Comparison of ENCODE assay signal across 26 mouse cellular contexts in the genomic region with DNA sequence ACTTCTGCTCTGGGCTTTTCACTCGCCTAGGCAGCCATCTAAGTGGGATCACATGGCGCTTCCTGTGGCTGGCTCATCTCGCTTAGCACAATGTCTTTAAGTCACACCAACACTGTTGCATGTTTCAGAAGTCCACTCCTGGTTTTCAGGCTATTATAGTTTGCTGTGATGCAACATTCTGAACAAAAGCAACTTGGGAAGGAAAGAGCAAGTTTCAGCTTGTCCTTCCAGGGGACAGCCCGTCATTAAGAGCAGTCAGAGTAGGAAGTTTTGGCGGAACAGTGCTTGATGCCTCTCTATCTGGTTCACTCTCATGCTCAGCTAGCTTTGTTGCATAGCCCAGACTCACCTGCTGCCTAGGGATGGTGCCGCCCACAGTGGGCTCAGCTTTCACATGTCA. TPM values are rescaled to one million over a fixed set of nuclear protein-coding genes. Genes with fewer than 3 reads are reported as not detected.
DNase-seq lines count a peak whose midpoint lies in the region; ATAC-seq lines count a peak whose summit lies in the region.
"Had no signal": no experiment of that assay in that cellular context is flagged by ENCODE, and none has a peak within 500 bp of the region (broad histone marks: within the 10 kb centered on the region; RNA-seq: fewer than 3 reads in every experiment).

No protein-coding gene starts in this region.

- H3K4me3 ChIP-seq in hindbrain, embryonic 15.5 days: no peak overlapping the region
- no peak overlapping the region for H3K4me3 ChIP-seq in hindbrain, embryonic 11.5 days (ENCODE audit: low read depth, low read length)
- no peak overlapping the region for H3K4me3 ChIP-seq in neural tube, embryonic 13.5 days
- H3K4me3 ChIP-seq in kidney, embryonic 16.5 days (ENCODE audit: low read length): no peak overlapping the region
- H3K4me3 ChIP-seq: embryonic facial prominence, embryonic 10.5 days; embryonic facial prominence, embryonic 12.5 days; forebrain, embryonic 13.5 days; forebrain, embryonic 15.5 days had no signal

- peak overlapping the region; percentile 69; the same call in 1 of the 2 replicates for H3K27ac ChIP-seq in hindbrain, embryonic 15.5 days (replicated peaks)
- no peak overlapping the region for H3K27ac ChIP-seq in hindbrain, embryonic 11.5 days (ENCODE audit: low read depth, low read length)
- peak overlapping the region; percentile 86; the same call in 1 of the 2 replicates for H3K27ac ChIP-seq in neural tube, embryonic 13.5 days (replicated peaks)
- no peak overlapping the region for H3K27ac ChIP-seq in kidney, embryonic 16.5 days (ENCODE audit: low read length)
- H3K27ac ChIP-seq: embryonic facial prominence, embryonic 12.5 days; forebrain, embryonic 13.5 days had no signal

- H3K9me3 ChIP-seq in hindbrain, embryonic 15.5 days: no peaks in the 10 kb centered on the region
- no peaks in the 10 kb centered on the region for H3K9me3 ChIP-seq in hindbrain, embryonic 11.5 days (ENCODE audit: control insufficient read depth, low read length)
- no peaks in the 10 kb centered on the region for H3K9me3 ChIP-seq in neural tube, embryonic 13.5 days
- no peaks in the 10 kb centered on the region for H3K9me3 ChIP-seq in kidney, embryonic 16.5 days (ENCODE audit: low read length)
- H3K9me3 ChIP-seq: embryonic facial prominence, embryonic 10.5 days; embryonic facial prominence, embryonic 12.5 days; forebrain, embryonic 13.5 days; forebrain, embryonic 15.5 days; G1E had no signal

- no peaks in the 10 kb centered on the region for H3K27me3 ChIP-seq in hindbrain, embryonic 15.5 days
- no peaks in the 10 kb centered on the region for H3K27me3 ChIP-seq in hindbrain, embryonic 11.5 days (ENCODE audit: control insufficient read depth, insufficient read depth, low read length)
- H3K27me3 ChIP-seq in neural tube, embryonic 13.5 days: no peaks in the 10 kb centered on the region
- no peaks in the 10 kb centered on the region for H3K27me3 ChIP-seq in kidney, embryonic 16.5 days (ENCODE audit: insufficient read depth, low read length)
- H3K27me3 ChIP-seq: embryonic facial prominence, embryonic 12.5 days; forebrain, embryonic 13.5 days; forebrain, embryonic 15.5 days had no signal

- 91% methylated on average over 6 of the region's 6 CpGs for WGBS in hindbrain, embryonic 15.5 days
- 87% methylated on average over 6 of the region's 6 CpGs for WGBS in hindbrain, embryonic 11.5 days
- WGBS in neural tube, embryonic 13.5 days: 91% methylated on average over 6 of the region's 6 CpGs
- 84% methylated on average over 6 of the region's 6 CpGs for WGBS in kidney, embryonic 16.5 days

- H3K4me2 ChIP-seq in hindbrain, embryonic 15.5 days: no peak overlapping the region
- no peak overlapping the region for H3K4me2 ChIP-seq in hindbrain, embryonic 11.5 days (replicated peaks; ENCODE audit: low read depth, low read length)
- H3K4me2 ChIP-seq in neural tube, embryonic 13.5 days: no peak overlapping the region
- H3K4me2 ChIP-seq in kidney, embryonic 16.5 days (replicated peaks; ENCODE audit: low read depth, low read length): no peak overlapping the region
- H3K4me2 ChIP-seq: embryonic facial prominence, embryonic 12.5 days; forebrain, embryonic 13.5 days; forebrain, embryonic 15.5 days had no signal

- H3K9ac ChIP-seq in hindbrain, embryonic 15.5 days: no peak overlapping the region
- no peak overlapping the region for H3K9ac ChIP-seq in hindbrain, embryonic 11.5 days (ENCODE audit: low read depth, low read length)
- no peak overlapping the region for H3K9ac ChIP-seq in neural tube, embryonic 13.5 days
- H3K9ac ChIP-seq in kidney, embryonic 16.5 days (replicated peaks; ENCODE audit: low read length): no peak overlapping the region
- H3K9ac ChIP-seq: embryonic facial prominence, embryonic 12.5 days; forebrain, embryonic 13.5 days; forebrain, embryonic 15.5 days had no signal

- peaks cover 24% of the 10 kb centered on the region for H3K4me1 ChIP-seq in hindbrain, embryonic 15.5 days (replicated peaks)
- no peaks in the 10 kb centered on the region for H3K4me1 ChIP-seq in hindbrain, embryonic 11.5 days (replicated peaks; ENCODE audit: control insufficient read depth, insufficient read depth, low read length)
- H3K4me1 ChIP-seq in neural tube, embryonic 13.5 days (replicated peaks): peaks cover 21% of the 10 kb centered on the region
- H3K4me1 ChIP-seq in kidney, embryonic 16.5 days (ENCODE audit: insufficient read depth, low read length): peaks cover 7% of the 10 kb centered on the region

- H3K36me3 ChIP-seq in hindbrain, embryonic 15.5 days: no peaks in the 10 kb centered on the region
- no peaks in the 10 kb centered on the region for H3K36me3 ChIP-seq in hindbrain, embryonic 11.5 days (ENCODE audit: control insufficient read depth, insufficient read depth, low read length)
- H3K36me3 ChIP-seq in neural tube, embryonic 13.5 days: no peaks in the 10 kb centered on the region
- H3K36me3 ChIP-seq in kidney, embryonic 16.5 days (ENCODE audit: insufficient read depth, low read length): no peaks in the 10 kb centered on the region
- H3K36me3 ChIP-seq: embryonic facial prominence, embryonic 10.5 days; embryonic facial prominence, embryonic 12.5 days; forebrain, embryonic 15.5 days; G1E had no signal

- DNase-seq in hindbrain, embryonic 11.5 days (ENCODE audit: low spot score): no peak
- DNase-seq in neural tube, embryonic 10.5 days (ENCODE audit: extremely low spot score, low spot score): no peak
- DNase-seq in gonadal fat pad, adult 2 months (ENCODE audit: low read depth): peak; percentile 52
- DNase-seq in kidney, postnatal 4 days: no peak
- DNase-seq: adrenal gland, adult 8-10 months; adrenal gland, postnatal 14 days; adrenal gland, postnatal 36 days; B cell, adult 2 months; cerebellum, adult 11-12 months; cerebellum, adult 2 months; cerebellum, adult 9-10 months; cerebellum, postnatal 25 days had no signal

- no peak for ATAC-seq in hindbrain, embryonic 15.5 days (ENCODE audit: low FRiP score, low read depth)
- no peak for ATAC-seq in hindbrain, embryonic 11.5 days (ENCODE audit: low FRiP score)
- no peak for ATAC-seq in neural tube, embryonic 13.5 days (ENCODE audit: low read depth)
- ATAC-seq in kidney, embryonic 16.5 days (ENCODE audit: low FRiP score, low TSS enrichment): no peak
- ATAC-seq: activated CD4-positive, CD25-positive, alpha-beta regulatory T cell, adult 4 months; CD4-positive, CD25-positive, alpha-beta regulatory T cell, adult 4 months; forebrain, embryonic 13.5 days; forebrain, embryonic 15.5 days; Patski had no signal

RNA-seq across cellular contexts. Expression of a gene that starts 54.2 kb away (rescaled TPM):
- polyA plus RNA-seq in hindbrain, embryonic 15.5 days (2015; fragmentation: Nextera tagmentation; extraction: Ambion mirVana): not detected in 2 replicates
- polyA plus RNA-seq in hindbrain, embryonic 11.5 days (2014; fragmentation: Nextera tagmentation; extraction: Ambion mirVana): not detected in 2 replicates
- polyA plus RNA-seq in neural tube, embryonic 13.5 days (2015; fragmentation: Nextera tagmentation; extraction: Ambion mirVana): not detected in 2 replicates
- polyA plus RNA-seq in gonadal fat pad, adult 2 months (2012; rRNA removed): not detected in 2 replicates
- polyA plus RNA-seq in kidney, embryonic 16.5 days (2015; fragmentation: Nextera tagmentation; extraction: Ambion mirVana): not detected in 2 replicates
- polyA plus RNA-seq: activated CD4-positive, CD25-positive, alpha-beta regulatory T cell, adult 4 months; CD4-positive, CD25-positive, alpha-beta regulatory T cell, adult 4 months; cerebellum, adult 2 months; cortical plate, adult 2 months; embryonic facial prominence, embryonic 10.5 days; embryonic facial prominence, embryonic 12.5 days; embryonic facial prominence, embryonic 14.5 days; forebrain, embryonic 11.5 days; forebrain, embryonic 13.5 days; forebrain, embryonic 15.5 days; G1E; Patski had no signal

RNA-seq across cellular contexts. Expression of a gene that starts 59.1 kb away (rescaled TPM):
- polyA plus RNA-seq in hindbrain, embryonic 15.5 days (2015; fragmentation: Nextera tagmentation; extraction: Ambion mirVana): 164 and 169 TPM in 2 replicates
- polyA plus RNA-seq in hindbrain, embryonic 11.5 days (2014; fragmentation: Nextera tagmentation; extraction: Ambion mirVana): 179 and 198 TPM in 2 replicates
- polyA plus RNA-seq in neural tube, embryonic 13.5 days (2015; fragmentation: Nextera tagmentation; extraction: Ambion mirVana): 151 and 167 TPM in 2 replicates
- 63.7 and 93.0 TPM in 2 replicates for polyA plus RNA-seq in gonadal fat pad, adult 2 months (2012; rRNA removed)
- 162 and 174 TPM in 2 replicates for polyA plus RNA-seq in kidney, embryonic 16.5 days (2015; fragmentation: Nextera tagmentation; extraction: Ambion mirVana)

Comparison
In these comparisons a context has a peak if more than half of its experiments do, and no peak if none do; other contexts are left out.
1. H3K27ac ChIP-seq: peak in hindbrain, embryonic 15.5 days (single experiment) and neural tube, embryonic 13.5 days (single experiment); none in hindbrain, embryonic 11.5 days (single experiment) and kidney, embryonic 16.5 days (single experiment).